Mouse (Mus musculus) ES-Bruce4 (cell line): ENCODE data around the gene Rassf2.

ENCODE experiments used
- CTCF ChIP-seq: IDR thresholded peaks from one replicate; pipeline ENCODE4 v1.8.1; 2011; ENCODE audit warnings: low read depth, low read length
- EP300 ChIP-seq: IDR thresholded peaks from 2 replicates; pipeline ENCODE4 v1.6.1; 2011; ENCODE audit warnings: low read depth, low read length; ENCODE audit not compliant: insufficient read depth

DNA sequence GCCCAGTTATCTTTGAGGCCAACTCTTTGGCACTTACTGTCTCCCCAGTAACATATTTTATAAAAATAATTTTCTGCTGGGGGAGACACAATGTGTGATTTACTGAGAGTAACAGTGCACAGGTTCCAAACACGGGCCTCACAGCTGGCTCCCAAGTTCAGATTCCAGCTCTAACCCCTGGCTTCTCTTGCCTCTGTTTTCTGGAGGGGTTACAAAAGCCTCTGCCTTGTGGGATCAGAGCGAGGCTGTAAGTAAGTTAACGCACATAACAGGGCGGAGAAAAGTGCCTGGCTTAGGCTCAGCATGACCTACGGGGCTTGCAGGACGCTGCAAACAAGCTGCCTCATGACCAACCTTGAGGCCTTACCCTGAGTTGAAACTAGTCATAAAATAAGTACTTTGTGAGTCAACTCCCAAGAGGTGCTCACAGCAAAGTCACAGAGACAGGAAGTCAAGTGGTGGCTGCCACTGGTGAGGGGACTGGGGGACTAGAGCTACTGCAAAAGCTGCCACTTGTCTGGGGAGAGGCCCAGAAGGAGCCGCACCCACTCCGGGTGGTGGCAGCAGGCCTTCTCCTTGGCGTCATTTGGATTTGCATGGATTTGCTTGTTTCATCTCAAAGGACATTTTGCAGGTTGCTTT lies 25.4 kb downstream of the Rassf2 start:
- TF ChIP-seq CTCF, result no peak
- no peak for TF ChIP-seq EP300
